Mouse (Mus musculus) left cerebral cortex, postnatal 4 days (tissue): Measurements from ENCODE around the gene Mettl7a2. TPM values are rescaled to one million over a fixed set of nuclear protein-coding genes. Genes with fewer than 3 reads are reported as not detected.
A peak's percentile ranks its signal among the peaks of the same experiment; 100 is the strongest.
"Not testable (repeated sequence)": the region's sequence is repeated elsewhere in the genome, so short reads cannot be mapped to it uniquely, and the experiment has no call there.

Source experiments
- DNase-seq: peaks from one replicate; pipeline ENCODE4 v3.0.0-alpha.2; 2022
- intact Hi-C: fragments of 180-260 bp; cut with DNase I; formaldehyde crosslinking; loops from one replicate; pipeline ENCODE4 v1.15.1; 2025
- total RNA-seq, 2 experiments: library from RNA; stranded (reverse); gene quantifications; 2 replicates each; pipeline ENCODE4 v1.2.3; 2021

Mettl7a2 gene
- under 1 TPM; 0.24 to 0.38 TPM for total RNA-seq

DNA sequence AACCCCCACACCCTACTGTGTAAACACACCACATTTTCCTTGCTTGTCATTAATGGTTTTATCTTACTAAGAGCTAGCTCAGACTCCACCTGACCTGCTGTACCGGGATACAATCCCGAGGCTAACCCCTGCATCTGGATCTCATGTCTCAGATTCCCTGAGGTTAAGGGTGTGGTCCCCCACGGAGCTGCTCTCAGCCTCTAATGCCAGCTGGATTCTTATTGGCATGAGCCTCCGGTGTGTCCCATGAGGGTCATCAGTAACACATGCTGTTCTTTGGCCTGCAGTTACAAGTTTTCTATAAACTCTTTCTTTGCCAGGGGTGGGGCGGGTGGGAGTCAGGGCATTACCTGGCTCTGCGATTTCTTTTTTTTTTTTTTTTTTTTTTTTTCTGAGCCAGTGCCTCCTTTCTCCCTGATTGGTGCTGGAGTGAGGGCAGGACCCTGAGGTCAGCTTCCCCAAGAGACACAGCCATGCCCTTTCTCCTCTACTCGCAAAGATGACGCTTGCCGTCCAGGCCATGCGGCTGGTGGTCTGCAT, at the start of gene Mettl7a2, which contains the start of gene Methig1:
Gene Mettl7a2 (plus strand): TSS at position 490 of the 540 bp plus-strand sequence.
Gene Methig1 (plus strand): TSS at position 439 of the 540 bp plus-strand sequence.
- no peak for DNase-seq
- intact Hi-C loops: no loop called here

DNA sequence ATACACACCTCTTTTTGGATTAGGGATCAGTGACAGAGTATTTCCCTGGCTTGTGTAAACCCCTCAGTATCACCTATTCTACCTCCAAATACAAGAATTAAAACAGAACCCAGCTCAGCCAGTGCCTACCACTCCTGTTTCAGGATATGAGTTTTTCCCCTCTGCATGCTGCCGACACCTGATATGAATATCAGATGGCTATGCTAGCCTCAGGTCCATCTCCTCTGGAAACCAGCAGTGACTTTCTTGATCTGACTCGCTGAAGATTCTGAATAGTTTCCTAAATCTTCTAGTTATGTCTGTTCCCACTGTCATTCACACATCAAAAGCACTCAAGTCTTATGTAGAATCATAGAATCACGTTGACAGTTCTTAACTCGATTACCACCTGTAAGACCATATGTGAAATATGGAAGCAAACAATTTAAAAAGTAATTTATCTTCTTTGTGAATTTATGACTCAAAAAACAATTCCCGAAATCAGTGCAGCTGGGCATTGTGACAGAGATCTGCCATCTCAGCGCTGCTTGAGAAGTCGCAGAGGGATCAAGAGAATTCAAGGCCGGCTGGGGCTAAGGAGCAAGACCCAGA, 49.5 kb upstream of the Mettl7a2 start:
- DNase-seq: no peak
- intact Hi-C loops: no loop called here

- peak; percentile 86 for DNase-seq
- intact Hi-C loops: no loop called here
These were observed 48.7 kb upstream of the Mettl7a2 start, which contains the start of gene Mettl7a1 for GRCm38 (mm10) chr15:100304019-100304991. TSS of gene Mettl7a1 (plus strand) at chr15:100304140.

DNA sequence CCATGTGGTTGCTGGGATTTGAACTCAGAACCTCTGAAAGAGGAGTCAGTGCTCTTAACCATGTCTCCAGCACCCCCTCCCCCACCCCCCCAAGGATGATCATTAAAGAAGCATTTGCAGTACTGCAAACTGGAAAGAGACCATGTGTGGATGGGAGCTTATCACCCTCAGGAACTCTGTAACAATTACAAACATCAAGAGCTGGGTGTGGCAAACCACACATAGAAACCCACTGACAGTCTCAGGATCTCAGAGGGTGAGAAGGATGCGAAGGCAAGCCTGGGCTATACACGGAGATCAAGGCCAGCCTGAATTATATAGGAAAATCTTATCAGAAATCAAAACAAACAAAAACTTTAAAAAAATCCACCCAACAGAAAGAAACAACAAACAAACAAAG, 46.8 kb upstream of the Mettl7a2 start:
- intact Hi-C loops: no loop called here
- no peak for DNase-seq

- peak; percentile 27 for DNase-seq
- intact Hi-C loops: not testable (repeated sequence)
These were observed 45.4 kb upstream of the Mettl7a2 start for GRCm38 (mm10) chr15:100307438-100308096.

- intact Hi-C loops: no loop called here
- DNase-seq: no peak
These were observed 40.7 kb upstream of the Mettl7a2 start for GRCm38 (mm10) chr15:100312346-100312745.

DNA sequence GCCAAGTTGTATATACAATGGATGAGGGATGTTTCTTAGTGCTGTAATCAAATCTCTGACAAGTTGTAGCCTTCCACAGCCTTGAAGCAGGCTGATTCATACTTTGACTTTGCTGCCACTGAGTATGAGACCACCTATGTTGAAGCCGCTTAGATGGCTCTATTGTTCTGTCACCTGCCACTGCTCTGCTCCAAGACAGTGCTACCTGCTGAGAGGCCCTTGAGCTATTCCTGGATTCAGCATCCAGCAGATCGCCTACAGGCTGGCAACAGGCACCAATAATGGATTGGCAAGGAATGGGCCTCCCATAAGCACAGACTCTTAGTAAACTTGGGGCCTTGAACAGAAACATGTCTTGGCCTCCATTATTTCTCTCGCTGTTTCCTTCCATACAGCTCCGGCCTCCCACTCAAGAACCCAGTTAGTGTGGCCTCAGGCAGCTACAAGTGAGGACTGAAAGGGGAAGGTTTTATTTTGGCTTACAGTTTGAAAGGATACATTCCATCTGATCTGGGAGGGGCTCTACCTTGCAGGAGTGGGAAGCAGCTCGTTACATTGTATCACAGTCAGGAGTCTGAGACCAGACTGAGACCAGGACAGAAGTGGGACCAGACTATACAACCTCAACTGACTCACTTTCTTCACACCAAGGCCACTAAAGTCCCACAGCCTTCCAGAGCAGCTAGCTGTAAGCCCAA, 38.4 kb upstream of the Mettl7a2 start:
- no peak for DNase-seq
- intact Hi-C loops: no loop called here

DNA sequence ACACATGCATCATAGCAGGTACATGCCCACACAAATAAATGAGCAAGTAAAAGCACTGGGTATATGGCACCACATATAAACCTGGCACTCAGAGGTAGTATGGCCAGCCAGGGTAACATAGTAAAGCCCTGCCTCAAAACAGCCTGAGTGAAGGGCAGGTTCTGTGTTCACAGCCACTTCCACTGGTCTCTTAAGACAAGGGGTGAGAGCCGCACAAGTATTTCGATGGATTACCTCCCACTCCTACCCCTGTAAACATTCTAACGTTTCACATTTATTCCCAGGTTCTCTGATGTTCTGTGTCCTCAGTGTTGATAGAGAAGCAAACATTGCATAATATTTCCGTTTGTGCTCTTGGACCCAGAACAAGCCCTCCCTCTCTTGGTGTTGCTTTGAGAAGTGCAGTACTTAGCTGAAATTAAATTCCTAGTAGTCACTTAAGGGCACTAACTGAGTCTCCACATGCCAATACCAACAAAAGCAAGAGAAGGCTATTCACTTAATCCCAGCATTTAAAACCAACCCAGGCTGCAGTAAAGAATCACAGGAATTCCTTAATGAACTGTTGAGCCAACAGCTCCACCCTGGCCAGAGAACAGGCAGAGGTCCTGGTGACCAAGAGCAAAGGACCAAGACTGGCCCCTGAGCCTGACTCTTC, 34.9 kb upstream of the Mettl7a2 start:
- DNase-seq, intact Hi-C loops: not testable (repeated sequence)

DNA sequence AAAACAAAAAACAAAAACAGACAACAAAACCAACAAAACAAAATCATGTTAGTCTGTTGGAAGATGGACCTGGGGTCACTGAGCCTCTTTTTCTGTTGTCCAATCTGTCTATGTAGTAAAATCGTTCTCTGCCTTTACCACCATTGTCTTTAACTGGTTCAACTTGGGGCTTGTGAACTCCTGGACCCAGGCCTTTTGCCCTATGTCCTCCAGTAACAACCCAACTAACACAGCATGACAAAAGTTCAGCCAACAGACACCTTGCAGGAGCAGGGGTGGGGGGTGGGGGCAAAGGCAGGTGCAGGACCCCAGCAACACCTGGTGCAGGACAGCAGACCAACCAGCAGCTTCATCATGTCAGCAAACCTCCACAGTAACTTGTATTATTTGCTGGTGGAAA, 33.1 kb upstream of the Mettl7a2 start:
- DNase-seq: no peak
- intact Hi-C loops: no loop called here

DNA sequence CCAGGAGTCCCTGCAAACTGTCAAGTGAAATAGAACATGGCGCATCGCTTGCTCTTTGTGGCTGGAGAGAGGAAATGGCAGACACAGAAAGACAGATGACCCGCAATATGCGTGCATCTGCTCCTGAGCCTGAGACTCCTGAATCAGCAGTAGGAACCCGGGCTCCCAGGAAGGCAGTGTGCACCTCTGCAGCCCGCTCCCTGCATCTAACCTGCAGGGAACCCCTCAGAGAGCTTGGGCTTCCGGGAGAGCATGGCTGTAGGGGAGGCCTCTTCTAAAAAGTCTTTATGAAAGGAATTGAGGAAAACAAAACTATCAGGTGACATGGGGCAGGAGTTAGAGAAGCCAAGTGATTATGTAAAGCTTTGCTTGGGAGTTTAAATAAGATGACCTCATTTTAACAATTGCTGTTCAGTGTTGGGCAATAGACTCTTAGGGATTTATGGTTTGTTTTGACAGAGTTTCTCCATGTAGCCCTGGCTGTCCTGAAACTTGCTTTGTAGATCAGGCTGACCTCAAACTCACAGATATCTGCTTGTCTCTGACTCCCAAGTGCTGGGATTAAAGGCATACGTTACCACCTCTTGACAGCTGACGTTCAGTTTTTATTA, 32.6 kb upstream of the Mettl7a2 start:
- intact Hi-C loops: no loop called here
- no peak for DNase-seq

DNA sequence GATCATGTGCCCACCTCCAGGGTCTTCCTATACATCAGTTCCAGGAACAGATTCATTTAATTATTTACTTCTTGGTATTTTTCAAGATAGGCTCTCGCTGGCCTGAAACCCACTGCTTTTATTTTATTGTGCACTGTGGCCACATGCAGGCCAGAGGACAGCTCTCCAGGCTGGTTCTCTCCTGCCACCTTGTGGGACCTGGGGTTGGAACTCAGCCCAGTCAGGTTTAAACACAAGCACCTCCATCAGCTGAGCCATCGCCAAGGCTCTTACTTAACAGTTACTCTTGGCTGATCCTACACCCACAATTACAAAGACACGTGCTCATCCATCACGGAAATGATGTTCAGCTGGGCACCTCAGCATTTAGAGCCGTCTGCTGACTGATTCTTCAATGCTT, 31.9 kb upstream of the Mettl7a2 start:
- peak; percentile 23 for DNase-seq
- intact Hi-C loops: no loop called here

DNA sequence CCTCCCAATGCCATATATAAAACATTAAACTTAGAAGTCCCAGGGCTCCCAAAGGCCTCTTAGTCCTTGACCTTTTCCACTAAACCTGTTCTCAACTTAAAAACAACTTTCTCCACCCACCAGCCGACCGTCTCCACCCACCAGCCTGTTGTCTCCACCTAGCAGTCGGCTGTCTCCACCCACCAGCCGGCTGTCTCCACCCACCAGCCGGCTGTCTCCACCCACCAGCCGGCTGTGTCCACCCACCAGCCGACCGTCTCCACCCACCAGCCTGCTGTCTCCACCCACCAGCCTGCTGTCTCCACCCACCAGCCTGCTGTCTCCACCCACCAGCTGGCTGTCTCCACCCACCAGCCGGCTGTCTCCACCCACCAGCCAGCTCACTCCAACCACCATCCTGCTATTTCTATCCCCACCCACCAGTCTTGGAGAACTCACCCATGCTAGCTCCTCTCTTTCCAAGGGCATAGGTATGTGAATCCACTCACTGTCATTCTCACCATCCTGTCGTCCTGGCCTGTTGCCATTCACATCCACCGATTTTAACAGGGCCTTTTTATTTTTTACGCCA, 28.9 kb upstream of the Mettl7a2 start:
- intact Hi-C loops: no loop called here

GRCm38 (mm10) chr15:100325235-100325634, 27.8 kb upstream of the Mettl7a2 start:
- intact Hi-C loops: no loop called here
- no peak for DNase-seq

More for the DNA sequence above, 28.9 kb upstream of the Mettl7a2 start:
- DNase-seq: no peak

GRCm38 (mm10) chr15:100328089-100328488, 24.9 kb upstream of the Mettl7a2 start:
- DNase-seq, intact Hi-C loops: not testable (repeated sequence)

DNA sequence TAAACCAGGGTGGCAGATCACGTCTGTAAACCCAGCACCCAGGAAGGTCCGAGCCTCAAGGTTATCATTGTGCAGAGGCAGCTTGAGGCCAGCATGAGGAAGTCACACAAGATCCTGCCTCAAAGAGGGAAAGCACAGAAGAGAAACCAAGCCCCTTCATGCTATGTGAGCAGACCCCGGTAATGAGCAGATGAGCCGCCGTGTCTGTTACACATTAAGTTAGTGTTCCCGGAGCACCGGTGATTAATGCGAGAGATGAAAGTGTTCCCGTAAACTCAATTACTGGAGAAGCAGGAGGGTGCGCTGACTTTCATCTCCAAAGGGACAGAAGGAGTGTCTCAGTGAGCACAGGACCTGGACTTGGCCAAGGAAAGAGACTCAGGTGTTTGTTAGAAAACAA, 23.7 kb upstream of the Mettl7a2 start:
- intact Hi-C loops: not testable (repeated sequence)

GRCm38 (mm10) chr15:100330739-100331138, 22.3 kb upstream of the Mettl7a2 start:
- intact Hi-C loops: no loop called here
- no peak for DNase-seq

More for the DNA sequence above, 23.7 kb upstream of the Mettl7a2 start:
- DNase-seq: not testable (repeated sequence)

DNA sequence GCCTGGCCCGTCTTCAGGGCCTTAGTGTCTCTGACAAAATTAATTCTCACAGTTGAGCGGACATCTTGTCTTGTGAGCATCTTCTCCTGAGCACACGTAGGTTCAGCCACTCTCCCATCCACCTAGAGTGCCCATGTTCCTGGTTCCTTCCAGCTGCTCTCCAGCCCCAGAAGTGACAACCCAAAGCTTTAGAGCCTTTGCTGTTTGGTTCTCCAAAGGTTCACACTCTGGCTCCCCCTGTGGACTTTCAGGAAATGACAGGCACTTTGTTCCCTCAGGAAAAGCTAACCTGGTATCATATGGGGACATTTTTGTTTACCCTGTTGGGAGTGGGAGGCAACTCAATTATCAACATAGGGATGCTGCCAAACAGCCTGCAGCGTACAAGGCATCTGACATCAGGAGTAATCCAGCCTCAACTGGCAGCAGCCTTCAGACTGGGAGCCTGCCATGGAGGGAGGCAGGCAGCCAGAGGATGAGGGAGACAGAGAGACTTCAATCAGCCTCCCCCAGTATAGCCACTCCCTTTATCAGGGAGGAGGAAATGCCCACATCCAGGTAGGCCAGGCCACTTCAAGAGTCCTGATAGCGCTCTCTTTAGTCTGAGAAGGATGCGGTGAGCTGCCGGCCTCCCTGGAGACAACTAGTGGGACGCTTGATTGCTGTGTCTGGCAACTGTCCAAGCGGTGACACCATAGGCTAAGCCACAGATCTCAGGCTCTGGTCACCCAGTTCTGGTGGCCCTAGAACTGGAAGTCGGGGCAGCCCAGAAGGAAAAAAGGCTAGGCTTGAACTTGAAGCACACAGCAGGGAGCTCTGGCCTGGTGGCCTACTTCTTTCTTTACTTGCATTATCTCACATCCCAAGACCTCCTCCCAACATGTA, 20.7 kb upstream of the Mettl7a2 start:
- DNase-seq: peak; percentile 65
- intact Hi-C loops: not testable (repeated sequence)

GRCm38 (mm10) chr15:100334629-100335028, 18.4 kb upstream of the Mettl7a2 start, which contains the start of gene Mettl7a3:
TSS of gene Mettl7a3 (plus strand) at chr15:100334929.
- intact Hi-C loops: no loop called here

More at GRCm38 (mm10) chr15:100334629-100335028, 18.4 kb upstream of the Mettl7a2 start, which contains the start of gene Mettl7a3:
- peak; percentile 23 for DNase-seq
